Mouse (Mus musculus): ENCODE measurements at regions not wholly inside any gene's neighbourhood (a gene's known extent, or its start where the extent isn't known, plus 50 kb on each side); places are given as distances from the start of the nearest gene placed in this dataset.

GRCm38 (mm10) chr5:125920965-125921364 lies 389.4 kb downstream of the Tmem132b start:
- DNase-seq (ENCODE audit: extremely low read depth), result no peak
- no peaks in the 10 kb centered on the region for H3K27me3 ChIP-seq (replicated peaks)
- no peaks in the 10 kb centered on the region for H3K36me3 ChIP-seq (replicated peaks in 1 of 2; ENCODE audit: control insufficient read depth in 1 of 2, insufficient read depth in 1 of 2, low read length in 1 of 2)
- H3K27ac ChIP-seq (ENCODE audit: insufficient read depth, low read depth), result no peak overlapping the region
- TF ChIP-seq SMC3 (IDR thresholded peaks at IDR 0.05; ENCODE audit: low read depth, low read length) (no peak), CHD1 (IDR thresholded peaks at IDR 0.05; ENCODE audit: low read depth, low read length) (no peak), ELF1 (IDR thresholded peaks at IDR 0.05; ENCODE audit: low read depth, low read length) (no peak), USF2 (conservative IDR thresholded peaks at IDR 0.05; ENCODE audit: low read depth, low read length) (no peak), TBP (conservative IDR thresholded peaks at IDR 0.05; ENCODE audit: low read depth, low read length) (no peak), MYC (IDR thresholded peaks at IDR 0.05; ENCODE audit: low read depth, low read length) (no peak), POLR2A (IDR thresholded peaks at IDR 0.05; ENCODE audit: low read depth, low read length) (no peak), SIN3A (IDR thresholded peaks at IDR 0.05; ENCODE audit: low read length) (no peak), JUND (conservative IDR thresholded peaks at IDR 0.05; ENCODE audit: low read depth, low read length) (no peak), CTCF (conservative IDR thresholded peaks at IDR 0.05 in 1 of 2, IDR thresholded peaks at IDR 0.05 in 1 of 2; ENCODE audit: low read depth in 2 of 2, low read length in 2 of 2) (no peak), GABPA (IDR thresholded peaks at IDR 0.05; ENCODE audit: insufficient replicate concordance, low read depth, low read length) (no peak), MXI1 (IDR thresholded peaks at IDR 0.05; ENCODE audit: low read depth, low read length) (no peak), NRF1 (IDR thresholded peaks at IDR 0.05; ENCODE audit: low read depth, low read length) (no peak), MAX (IDR thresholded peaks at IDR 0.05; ENCODE audit: low read length) (no peak), HCFC1 (IDR thresholded peaks at IDR 0.05; ENCODE audit: low read depth, low read length) (no peak), UBTF (IDR thresholded peaks at IDR 0.05; ENCODE audit: low read depth, low read length) (no peak), EP300 (IDR thresholded peaks at IDR 0.05; ENCODE audit: low read length) (no peak)
- H3K4me1 ChIP-seq (ENCODE audit: control insufficient read depth in 1 of 2, insufficient read depth in 2 of 2), result no peaks in the 10 kb centered on the region
- dilution Hi-C loops (cut with MboI; ENCODE audit: extremely low pct_ligation_motif_present, extremely low pct_unique_long_range_greater_than_20kb, low sequenced_read_pairs), result no loop called here
- H3K9ac ChIP-seq (ENCODE audit: insufficient read depth, low read depth), result no peak overlapping the region
- H3K4me3 ChIP-seq (replicated peaks in 1 of 3; ENCODE audit: low read depth in 2 of 3, low read length in 2 of 3, poor library complexity in 1 of 3), result no peak overlapping the region
- no peak overlapping the region for H3K4me2 ChIP-seq (ENCODE audit: insufficient read depth, low read depth, poor library complexity, severe bottlenecking)
- H3K79me2 ChIP-seq (replicated peaks; ENCODE audit: control insufficient read depth, extremely low read depth, insufficient read depth, poor library complexity, severe bottlenecking), result no peaks in the 10 kb centered on the region
- in situ Hi-C loops (cut with MboI; ENCODE audit: low pct_ligation_motif_present, low pct_unique_long_range_greater_than_20kb, low sequenced_read_pairs), result no loop called here
- peaks cover 77% of the 10 kb centered on the region for H3K9me3 ChIP-seq (replicated peaks; ENCODE audit: low read length)

- Histone ChIP-seq H3K4me3 (replicated peaks in 1 of 3; ENCODE audit: low read depth in 2 of 3, low read length in 2 of 3, poor library complexity in 1 of 3) (no peak overlapping the region), H3K36me3 (replicated peaks in 1 of 2; ENCODE audit: control insufficient read depth in 1 of 2, insufficient read depth in 1 of 2, low read length in 1 of 2) (no peaks in the 10 kb centered on the region), H3K4me1 (ENCODE audit: control insufficient read depth in 1 of 2, insufficient read depth in 2 of 2) (no peaks in the 10 kb centered on the region), H3K27me3 (replicated peaks) (no peaks in the 10 kb centered on the region), H3K79me2 (replicated peaks; ENCODE audit: control insufficient read depth, extremely low read depth, insufficient read depth, poor library complexity, severe bottlenecking) (no peaks in the 10 kb centered on the region), H3K9me3 (replicated peaks; ENCODE audit: low read length) (peaks cover 76% of the 10 kb centered on the region), H3K9ac (ENCODE audit: insufficient read depth, low read depth) (no peak overlapping the region), H3K27ac (ENCODE audit: insufficient read depth, low read depth) (no peak overlapping the region), H3K4me2 (ENCODE audit: insufficient read depth, low read depth, poor library complexity, severe bottlenecking) (no peak overlapping the region)
- DNase-seq (ENCODE audit: extremely low read depth), result no peak
- TF ChIP-seq RCOR1 (conservative IDR thresholded peaks at IDR 0.05; ENCODE audit: low read depth, low read length), result no peak
- no peak for TF ChIP-seq KAT2A (IDR thresholded peaks at IDR 0.05; ENCODE audit: insufficient replicate concordance, low read length)
- in situ Hi-C loops (cut with MboI; ENCODE audit: low pct_ligation_motif_present, low pct_unique_long_range_greater_than_20kb, low sequenced_read_pairs) (no loop called here), dilution Hi-C loops (cut with MboI; ENCODE audit: extremely low pct_ligation_motif_present, extremely low pct_unique_long_range_greater_than_20kb, low sequenced_read_pairs) (no loop called here)
Measured at GRCm38 (mm10) chr5:125925856-125926497, 394.4 kb downstream of the Tmem132b start.

Measured in CH12.LX (cell line).